Mouse (Mus musculus): ENCODE data around the gene Armc9.

DNA sequence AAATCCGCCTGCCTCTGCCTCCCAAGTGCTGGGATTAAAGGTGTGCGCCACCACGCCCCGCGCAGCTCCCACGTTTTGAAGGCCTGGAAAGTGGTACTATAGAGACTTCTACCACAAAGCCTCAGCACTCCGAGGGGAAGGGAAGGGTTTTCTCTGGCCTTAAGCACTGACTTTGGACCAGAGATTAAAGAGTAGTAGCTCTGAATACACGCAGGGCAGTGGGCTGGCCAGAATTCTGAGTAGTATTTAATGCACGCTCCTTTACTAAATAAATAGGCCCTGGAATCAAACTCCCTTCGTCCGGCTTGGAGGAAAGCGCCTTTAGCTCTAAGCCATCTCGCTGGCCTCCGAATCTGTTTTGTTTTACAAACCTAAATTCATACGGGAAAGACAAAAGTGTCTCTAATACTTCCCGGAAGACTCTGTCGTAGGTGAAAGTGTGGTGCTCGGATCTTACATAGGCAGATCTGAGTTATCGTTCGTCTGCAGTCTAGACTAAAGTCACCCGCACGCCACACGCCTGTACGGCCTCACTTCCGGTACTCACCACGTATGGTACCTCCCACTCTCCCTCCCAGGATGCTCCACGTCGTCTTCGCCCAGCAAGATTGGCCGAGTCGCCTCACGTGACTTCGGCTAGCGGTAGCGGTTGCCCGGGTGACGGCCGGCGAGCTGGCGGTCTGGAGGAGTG lies at the start of gene Armc9:
- TF ChIP-seq POLR2A (IDR thresholded peaks at IDR 0.05; ENCODE audit: extremely low read depth, insufficient read depth, low read length) = peak; percentile 83
- no peak for TF ChIP-seq CTCF (IDR thresholded peaks at IDR 0.05; ENCODE audit: low read depth, low read length)

Measured in liver, adult 2 months (tissue).